Mouse (Mus musculus) kidney, postnatal 25 days (tissue): ENCODE data around the gene Fam166b.

Experiments
- DNase-seq, 2 experiments: peaks; one replicate each; pipeline ENCODE4 v3.0.0; 2021; ENCODE audit warnings: mixed read lengths in 2 of 2

The Fam166b gene

DNA sequence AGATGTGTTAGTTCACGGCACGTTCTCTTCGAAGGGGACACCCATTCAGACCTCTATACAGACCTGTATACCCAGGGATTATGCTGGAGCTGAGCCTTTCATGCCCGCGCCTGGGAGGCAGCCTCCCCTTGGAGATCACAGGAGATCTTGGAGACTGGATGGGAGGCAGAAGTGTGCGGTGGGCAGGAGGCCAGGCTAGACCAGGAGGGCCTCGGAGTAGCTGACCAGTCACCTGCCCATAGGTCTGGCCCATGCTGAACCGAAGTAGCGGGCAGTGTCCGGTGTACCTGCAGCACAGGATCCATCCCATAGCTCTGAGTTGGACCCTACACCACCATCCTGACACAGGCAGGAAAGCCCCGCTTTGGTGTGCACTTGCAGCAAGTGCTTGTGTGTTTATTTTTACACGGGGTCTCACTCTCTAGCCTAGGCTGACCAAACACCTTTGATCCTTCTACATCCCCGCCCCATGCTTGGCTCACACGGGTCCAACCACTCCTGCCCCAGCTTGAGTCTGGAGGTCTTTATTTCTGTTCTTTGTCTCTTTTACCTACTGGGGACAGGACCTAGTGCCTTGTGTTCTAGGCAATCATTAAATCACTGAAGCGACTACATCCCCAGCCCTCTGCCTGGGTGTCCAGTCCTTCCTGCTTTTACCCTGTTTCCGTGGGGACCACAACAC, 613 bp downstream of the Fam166b start:
- peak in 1 of 2 experiments; percentile 36 for DNase-seq

GRCm38 (mm10) chr4:43427501-43428179, 1.3 kb downstream of the Fam166b start:
- DNase-seq = peak in 1 of 2 experiments; percentile 49

DNA sequence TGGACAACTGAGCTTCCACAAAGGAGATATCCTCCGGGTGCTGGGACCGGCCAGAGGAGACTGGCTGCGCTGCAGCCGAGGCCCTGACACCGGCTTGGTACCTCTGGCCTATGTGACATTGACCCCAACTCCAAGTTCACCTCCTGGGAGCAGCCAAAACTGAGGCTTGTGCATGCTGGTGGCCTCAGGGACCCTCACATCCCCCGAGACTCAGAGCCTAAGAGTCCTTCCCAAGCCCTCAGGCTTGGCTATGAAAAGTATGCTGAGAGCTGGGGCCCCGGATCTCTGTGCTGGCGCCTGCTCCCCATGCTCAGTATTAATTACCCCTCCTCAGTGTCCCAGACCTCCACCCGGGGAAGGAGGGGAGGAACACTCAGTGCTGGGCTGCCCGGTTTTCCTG, 2.4 kb downstream of the Fam166b start:
- DNase-seq = peak in 1 of 2 experiments; percentile 33

- no peak for DNase-seq
Observed at GRCm38 (mm10) chr4:43425648-43426380, 3.1 kb downstream of the Fam166b start.

- DNase-seq = peak in 1 of 2 experiments; percentile 46
Observed at GRCm38 (mm10) chr4:43425197-43425596, 3.7 kb downstream of the Fam166b start.

DNA sequence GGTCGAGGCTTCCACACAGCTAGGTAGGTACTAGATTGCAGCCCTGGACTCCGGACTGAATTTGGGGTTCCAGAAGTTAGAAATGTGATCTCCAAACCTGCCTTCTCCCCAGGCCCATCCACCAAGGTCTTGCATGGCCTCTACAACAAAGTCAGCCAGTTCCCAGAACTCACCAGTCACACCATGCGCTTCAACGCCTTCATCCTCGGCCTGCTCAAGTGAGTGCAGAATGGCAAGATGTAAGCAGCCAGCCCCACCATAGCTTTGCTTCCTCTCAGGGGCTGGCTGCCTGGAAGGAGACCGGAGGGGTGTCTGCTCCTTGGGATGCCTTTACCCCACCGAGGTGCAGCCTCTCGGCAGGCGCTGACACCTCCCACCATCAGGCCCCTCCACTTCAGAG, 4.9 kb downstream of the Fam166b start:
- DNase-seq = no peak

- DNase-seq = peak; percentile 79 to 90
Observed at GRCm38 (mm10) chr4:43423267-43423934, 5.5 kb downstream of the Fam166b start.

DNA sequence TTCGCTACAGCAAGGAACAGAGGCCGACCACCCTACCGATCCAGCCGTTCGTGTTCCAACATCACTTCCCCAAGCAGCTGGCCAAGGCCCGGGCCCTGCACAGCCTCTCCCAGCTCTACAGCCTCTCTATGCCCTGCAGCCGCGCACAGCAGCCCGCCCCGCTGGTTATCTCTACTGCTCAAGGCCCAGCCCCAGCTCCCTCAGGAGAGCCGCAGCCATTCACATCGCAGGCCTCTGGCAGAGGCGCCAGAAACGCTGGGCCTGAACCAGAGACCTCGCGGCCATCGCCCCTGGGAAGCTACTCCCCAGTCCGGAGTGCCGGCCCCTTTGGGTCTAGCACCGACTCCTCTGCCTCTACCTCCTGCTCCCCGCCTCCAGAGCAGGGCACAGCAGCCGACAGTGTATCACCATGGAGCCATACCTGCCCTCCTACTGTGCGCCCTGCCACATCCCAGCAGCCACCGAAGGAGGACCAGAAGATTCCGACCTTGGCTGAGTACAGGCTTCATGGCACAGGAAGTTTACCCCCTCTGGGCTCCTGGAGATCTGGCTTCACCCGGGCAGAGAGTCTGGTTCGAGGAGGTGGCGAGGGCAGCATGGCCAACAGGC, 7.2 kb downstream of the Fam166b start:
- DNase-seq = no peak

DNA sequence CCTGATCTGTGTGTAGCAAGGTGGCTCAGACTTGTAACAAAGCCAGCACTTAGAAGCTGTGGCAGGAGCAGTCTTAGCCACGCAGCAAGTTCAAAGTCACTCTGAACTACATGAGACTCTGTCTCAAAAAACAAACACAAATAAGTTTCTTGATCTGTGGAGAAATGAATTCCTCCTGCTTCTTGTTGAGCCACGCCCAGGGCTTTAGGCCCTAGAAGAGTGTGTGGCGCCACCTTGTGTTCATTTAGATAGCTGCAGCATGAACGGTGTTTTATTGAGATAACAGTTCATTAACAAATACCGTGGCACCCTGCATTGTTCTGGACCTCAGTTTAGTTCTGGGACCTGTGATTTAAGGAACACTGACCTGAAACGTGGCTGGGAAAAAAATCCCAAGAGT, 8.6 kb downstream of the Fam166b start:
- peak; percentile 85 to 92 for DNase-seq

GRCm38 (mm10) chr4:43419801-43420281, 9.1 kb downstream of the Fam166b start:
- DNase-seq = no peak

GRCm38 (mm10) chr4:43418973-43419656, 9.8 kb downstream of the Fam166b start:
- DNase-seq = peak; percentile 72 to 89

DNA sequence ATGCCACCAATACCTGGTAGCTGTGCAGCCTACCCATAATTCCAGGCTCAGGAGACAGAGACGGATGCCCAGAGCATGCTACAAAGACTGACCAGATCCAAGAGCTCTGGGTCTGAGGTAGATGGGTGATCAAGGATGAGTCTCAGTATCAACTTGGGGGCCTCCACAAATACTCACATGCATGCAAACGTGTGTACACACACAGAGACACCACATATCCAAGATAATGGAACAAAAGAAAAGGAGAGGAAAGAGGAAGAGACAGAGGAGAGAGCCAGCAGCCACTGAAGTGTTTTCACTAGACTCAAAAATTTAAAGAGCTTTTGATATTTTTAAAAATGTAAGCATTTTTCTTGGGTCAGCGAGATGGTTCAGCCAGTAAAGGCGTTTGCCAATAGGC, 10.5 kb downstream of the Fam166b start:
- DNase-seq = no peak

GRCm38 (mm10) chr4:43417269-43418062, 11.5 kb downstream of the Fam166b start:
- no peak for DNase-seq

DNA sequence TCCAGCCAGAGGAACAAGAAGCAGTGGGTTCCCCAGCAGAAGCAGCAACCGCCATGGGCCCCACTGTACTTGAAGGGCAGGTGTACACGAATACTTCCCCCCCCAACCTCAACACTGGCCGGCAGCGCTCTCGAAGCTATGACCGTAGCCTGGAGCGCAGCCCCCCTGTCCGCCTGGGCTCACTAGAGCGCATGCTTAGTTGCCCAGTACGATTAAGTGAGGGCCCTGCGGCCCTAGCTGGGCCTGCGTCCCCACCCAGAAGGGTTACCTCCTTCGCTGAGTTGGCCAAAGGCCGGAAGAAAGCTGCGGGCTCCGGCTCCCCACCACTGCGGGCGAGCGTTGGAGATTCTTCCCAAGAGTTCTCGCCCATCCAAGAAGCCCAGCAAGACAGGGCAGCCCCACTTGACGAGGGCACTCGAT, 12.9 kb downstream of the Fam166b start:
- DNase-seq = peak in 1 of 2 experiments; percentile 41

DNA sequence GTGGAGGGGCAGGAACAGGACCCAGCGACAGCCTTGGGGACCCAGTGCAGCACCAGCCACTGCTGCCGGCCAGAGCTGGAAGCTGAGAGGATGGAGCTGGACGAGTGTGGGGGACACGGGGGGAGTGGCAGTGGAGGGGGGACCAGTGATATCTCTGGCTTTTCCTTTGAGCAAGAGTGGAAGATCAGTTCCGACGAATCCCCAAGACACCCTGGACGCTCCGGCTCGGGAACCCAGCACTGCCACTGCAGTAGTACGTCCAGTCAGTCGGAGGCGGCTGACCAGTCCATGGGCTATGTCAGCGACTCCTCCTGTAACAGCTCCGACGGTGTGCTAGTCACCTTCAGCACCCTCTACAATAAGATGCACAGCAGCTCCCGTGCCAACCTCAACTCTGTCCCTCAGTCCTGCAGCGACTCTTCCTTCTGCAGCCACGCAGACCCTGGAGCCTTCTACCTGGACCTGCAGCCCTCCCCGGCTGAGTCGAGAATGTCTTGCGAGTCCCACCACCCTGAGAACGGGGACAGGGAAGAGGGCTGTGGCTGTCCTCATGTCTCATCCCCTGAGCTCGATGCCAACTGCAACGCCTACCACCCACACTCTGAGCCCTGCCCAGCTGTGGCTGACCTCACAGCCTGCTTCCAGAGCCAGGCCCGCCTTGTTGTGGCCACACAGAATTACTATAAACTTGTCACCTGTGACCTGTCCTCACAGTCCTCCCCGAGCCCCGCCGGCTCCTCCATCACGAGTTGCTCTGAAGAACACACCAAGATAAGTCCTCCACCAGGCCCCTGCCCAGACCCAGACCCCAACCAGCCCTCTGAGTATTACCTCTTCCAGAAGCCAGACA, 13.5 kb downstream of the Fam166b start:
- peak in 1 of 2 experiments; percentile 43 for DNase-seq

- DNase-seq = peak in 1 of 2 experiments; percentile 32
Observed at GRCm38 (mm10) chr4:43414761-43415160, 14.2 kb downstream of the Fam166b start.

- DNase-seq = peak in 1 of 2 experiments; percentile 29
Observed at GRCm38 (mm10) chr4:43407071-43407920, 21.6 kb downstream of the Fam166b start.

DNA sequence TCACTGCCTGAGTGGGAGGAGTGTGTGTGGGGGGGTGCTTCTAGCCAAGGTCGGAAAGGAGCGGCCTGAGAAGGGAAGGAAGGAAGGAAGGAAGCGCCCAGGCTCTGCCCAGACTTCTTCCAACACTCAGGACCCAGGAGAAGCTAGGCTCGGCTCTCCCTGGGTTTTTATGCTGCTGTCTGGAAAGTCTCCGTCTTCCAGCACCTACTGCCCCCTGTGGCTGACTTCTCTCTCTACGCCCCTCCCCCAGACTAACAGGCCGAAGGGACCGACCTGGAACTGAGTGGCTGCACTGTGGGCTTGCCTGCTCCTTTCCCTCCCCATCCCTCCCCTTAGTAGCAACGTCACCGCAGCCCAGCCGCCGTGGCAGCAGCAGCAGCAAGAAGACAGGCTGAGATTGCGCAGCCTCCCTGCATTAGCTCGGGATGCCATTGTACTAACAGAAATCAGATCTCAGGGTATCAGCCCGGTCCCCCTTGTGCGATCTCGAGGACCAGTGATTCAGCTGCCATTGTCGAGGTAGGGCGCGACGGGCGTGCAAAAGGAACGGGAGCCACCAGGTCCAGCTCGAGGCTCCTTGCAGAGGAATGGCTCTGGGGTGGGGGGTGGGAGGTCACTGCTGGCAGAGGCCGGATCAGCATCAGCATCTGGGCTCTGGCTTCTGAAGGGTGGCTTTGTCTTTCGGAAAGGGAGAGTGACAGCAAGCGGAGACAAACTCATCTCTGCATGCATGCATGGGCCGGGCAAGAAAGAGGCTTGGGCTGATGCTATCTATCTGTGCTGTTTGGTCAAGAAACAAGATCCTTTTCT, 22.6 kb downstream of the Fam166b start:
- DNase-seq = peak; percentile 84 to 94
